Mouse (Mus musculus): ENCODE data around the gene Olfr1214.
"Not testable (repeated sequence)": the region's sequence is repeated elsewhere in the genome, so short reads cannot be mapped to it uniquely, and the experiment has no call there.

Olfr1214 gene

DNA sequence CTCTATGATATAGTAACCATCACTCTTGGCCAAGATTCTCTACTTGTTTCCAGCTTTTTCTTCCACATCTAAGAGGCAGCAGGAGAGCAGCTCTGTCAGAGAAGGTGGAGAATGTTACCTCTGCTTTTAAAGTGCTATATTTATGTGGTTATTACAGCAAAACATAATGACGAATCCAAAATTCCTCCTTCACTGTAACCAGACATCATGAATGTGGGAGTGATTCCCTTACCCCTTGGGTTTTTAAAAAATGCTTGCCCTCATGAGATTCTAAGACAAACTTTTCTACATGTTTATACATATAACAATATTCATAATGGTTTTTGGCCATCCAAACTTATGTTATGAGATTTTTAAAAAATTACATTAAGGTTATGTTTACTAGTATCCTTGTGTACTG lies at the start of gene Olfr1214:
Gene Olfr1214 (minus strand): TSS at position 101 of the 400 bp plus-strand sequence.
- DNase-seq, result no peak

DNA sequence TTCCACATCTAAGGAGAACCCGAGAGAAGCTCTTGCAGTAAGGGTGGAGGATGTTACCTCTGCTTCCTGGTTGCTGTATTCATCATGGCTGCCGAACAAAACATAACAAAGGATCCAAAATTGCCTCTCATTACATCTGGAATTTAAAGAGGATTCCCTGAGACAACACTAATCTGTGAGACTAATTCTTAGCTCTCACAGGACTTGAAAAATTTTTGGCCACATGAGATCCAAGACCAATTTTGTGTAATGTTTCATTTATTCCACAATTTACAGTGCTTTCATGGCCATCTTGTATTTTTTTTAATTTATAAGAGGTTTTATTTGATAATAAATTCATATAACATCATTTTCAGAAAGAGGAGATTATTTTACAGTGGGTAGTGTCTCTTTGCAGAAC lies 39.5 kb upstream of the Olfr1214 start, which contains the start of gene Olfr1217:
Gene Olfr1217 (minus strand): TSS at position 101 of the 400 bp plus-strand sequence.
- DNase-seq, result no peak

DNA sequence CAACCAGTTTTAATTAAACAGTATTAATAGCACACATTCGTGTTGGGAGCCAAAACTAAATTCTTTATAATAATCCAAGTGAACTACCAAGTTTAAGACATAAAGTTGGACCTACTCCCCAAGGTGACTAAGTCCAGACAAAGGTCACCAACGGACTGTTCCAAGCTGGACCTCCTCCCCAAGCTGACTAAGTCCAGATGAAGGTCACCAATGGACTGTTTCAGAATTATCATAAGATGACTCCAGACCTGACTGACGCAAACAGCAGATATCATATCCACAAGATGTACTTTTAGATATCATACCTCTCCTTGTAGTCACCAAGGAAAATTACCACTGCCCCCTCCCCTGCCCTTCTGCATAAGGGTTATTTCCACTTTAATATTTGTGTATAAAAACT lies 29.0 kb upstream of the Olfr1214 start:
- DNase-seq, result not testable (repeated sequence)

DNA sequence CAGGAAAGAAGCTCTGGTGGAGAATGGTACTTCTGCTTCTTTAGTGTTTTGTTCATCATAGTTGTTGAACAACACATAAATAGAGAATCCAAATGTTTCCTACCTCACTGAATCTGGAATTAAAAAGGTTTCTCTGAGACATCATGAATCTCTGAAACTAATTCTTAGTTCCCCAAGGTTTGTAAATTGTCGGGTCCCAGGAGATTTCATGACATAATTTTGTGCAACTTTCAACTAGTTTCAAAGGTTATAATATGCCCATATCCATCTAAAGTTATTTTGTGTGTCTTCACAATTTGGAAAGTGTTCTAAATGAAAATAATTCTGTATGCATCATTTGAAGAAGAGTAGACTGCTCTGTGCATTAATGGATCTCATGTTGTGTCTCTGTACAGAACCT lies 25.8 kb upstream of the Olfr1214 start, which contains the start of gene Olfr1216:
Gene Olfr1216 (minus strand): TSS at position 101 of the 400 bp plus-strand sequence.
- no peak for DNase-seq

DNA sequence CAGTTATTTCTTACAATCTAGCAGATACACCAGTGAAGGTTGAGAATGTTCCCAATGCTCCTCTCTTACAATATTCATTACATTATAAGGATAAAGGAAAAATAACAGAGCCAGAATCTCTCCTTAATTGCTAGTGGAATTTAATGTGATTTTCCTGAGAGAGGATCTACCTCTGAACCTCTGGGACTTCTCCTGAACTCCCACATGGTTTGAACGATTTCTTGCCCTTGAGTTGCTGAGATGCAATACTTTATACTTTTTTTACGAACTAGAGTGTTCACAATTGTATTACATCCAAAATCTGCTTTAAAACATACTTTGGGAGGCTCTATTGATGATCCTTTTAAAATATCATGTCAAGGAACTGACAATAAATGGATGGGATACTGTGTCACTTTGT lies 14.4 kb upstream of the Olfr1214 start, which contains the start of gene Olfr1215:
Gene Olfr1215 (minus strand): TSS at position 101 of the 400 bp plus-strand sequence.
- no peak for DNase-seq

DNA sequence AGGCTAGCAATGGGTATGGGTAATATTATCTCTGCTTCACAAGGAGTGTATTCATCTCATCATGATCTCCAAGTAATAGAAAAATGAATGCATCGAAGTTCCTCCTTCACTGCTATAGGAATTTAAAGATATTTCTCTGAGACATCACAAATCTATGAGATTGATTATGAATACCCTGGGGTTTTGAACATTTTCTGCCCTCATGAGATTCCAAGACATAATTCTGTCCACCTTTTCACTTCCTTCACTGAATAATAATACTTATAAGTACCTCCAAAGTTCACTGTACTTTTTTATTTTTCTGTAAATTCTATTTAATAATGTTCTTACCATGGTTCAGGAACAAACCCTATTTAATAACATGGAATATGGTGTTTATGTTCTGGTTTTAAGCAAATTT lies 12.3 kb downstream of the Olfr1214 start, which contains the start of gene Gm13762:
Gene Gm13762 (minus strand): TSS at position 101 of the 400 bp plus-strand sequence.
- no peak for DNase-seq

DNA sequence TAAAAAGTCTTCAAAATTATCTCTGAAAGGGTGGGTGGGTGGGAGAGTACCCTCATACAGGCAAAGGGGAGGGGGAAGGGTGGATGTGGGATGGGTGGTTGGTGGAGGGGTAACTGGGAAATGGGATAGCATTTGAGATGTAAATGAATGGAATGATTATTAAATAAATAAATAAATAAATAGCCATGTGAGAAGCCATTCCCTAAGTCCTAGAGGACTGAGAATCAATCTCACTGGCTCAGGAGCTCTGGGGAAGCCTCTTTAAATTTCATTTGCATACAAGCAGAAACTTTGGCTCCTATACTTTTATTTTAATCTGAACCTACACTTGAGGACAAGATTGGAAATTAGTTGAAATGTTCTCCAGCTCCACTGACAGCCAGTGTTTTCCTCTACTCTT lies 38.8 kb downstream of the Olfr1214 start, which contains the start of gene Olfr1212:
Gene Olfr1212 (plus strand): TSS at position 301 of the 400 bp plus-strand sequence.
- DNase-seq, result no peak

DNA sequence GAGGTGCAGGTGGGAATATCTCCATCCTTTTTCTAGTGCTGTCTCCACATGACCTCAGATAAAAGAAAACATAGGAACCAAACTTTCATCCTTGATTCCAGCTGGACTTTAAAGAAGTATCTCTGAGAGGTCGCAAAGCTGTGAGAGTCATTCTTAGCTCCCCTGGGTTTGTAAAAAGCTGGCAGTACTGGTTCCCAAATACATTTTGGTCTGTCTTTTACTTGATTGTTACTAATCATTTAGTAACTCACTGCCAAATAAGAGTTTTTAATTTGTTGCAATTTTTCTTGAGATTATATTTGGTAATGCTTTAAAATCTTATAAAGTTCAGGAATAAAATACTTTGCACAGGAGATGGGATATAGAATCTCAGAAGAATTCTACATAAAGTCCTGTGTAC lies 54.4 kb downstream of the Olfr1214 start, which contains the start of gene Olfr1211:
Gene Olfr1211 (minus strand): TSS at position 101 of the 400 bp plus-strand sequence.
- DNase-seq, result no peak
